Mouse (Mus musculus) MEL (cell line): ENCODE data around the gene Plekho1. TPM values are rescaled to one million over a fixed set of nuclear protein-coding genes. Genes with fewer than 3 reads are reported as not detected.

ENCODE experiments used
- DNase-seq: peaks from one replicate; pipeline ENCODE4 v3.0.0; 2011; ENCODE audit warnings: low read depth, low spot score
- H3K27ac ChIP-seq: 2 replicates; pipeline ENCODE4 v1.5.1; 2012; ENCODE audit warnings: low read depth, mild to moderate bottlenecking, control low read depth, low read length, moderate library complexity; ENCODE audit not compliant: control insufficient read depth
- H3K27me3 ChIP-seq, 2 experiments: fragments of 150-350 bp in 1 of 2; sonication (generic) in 1 of 2; 2 replicates each; pipeline ENCODE4 v1.6.1; 2012; ENCODE audit warnings: low read length in 2 of 2, mild to moderate bottlenecking in 2 of 2, improper control_type of control experiment in 1 of 2, moderate library complexity in 1 of 2; ENCODE audit not compliant: insufficient read depth in 2 of 2, control insufficient read depth in 1 of 2
- H3K36me3 ChIP-seq, 2 experiments: 2 replicates each; pipeline ENCODE4 v1.6.1; 2012 to 2014; ENCODE audit warnings: low read length in 2 of 2, improper control_type of control experiment in 1 of 2, inconsistent platforms in 1 of 2, mild to moderate bottlenecking in 1 of 2; ENCODE audit not compliant: insufficient read depth in 2 of 2, control insufficient read depth in 1 of 2
- H3K4me1 ChIP-seq, 2 experiments: fragments of 150-350 bp in 1 of 2; sonication (generic) in 1 of 2; 2 replicates each; pipeline ENCODE4 v1.6.1; 2012; ENCODE audit warnings: low read length in 2 of 2, improper control_type of control experiment in 1 of 2, mild to moderate bottlenecking in 1 of 2; ENCODE audit not compliant: insufficient read depth in 2 of 2, control insufficient read depth in 1 of 2
- H3K4me3 ChIP-seq, 2 experiments: fragments of 150-350 bp in 1 of 2; sonication (generic) in 1 of 2; 2 replicates each; pipeline ENCODE4 v1.5.1; 2012; ENCODE audit warnings: low read depth in 2 of 2, low read length in 2 of 2, mild to moderate bottlenecking in 2 of 2, moderate library complexity in 2 of 2, control low read depth in 1 of 2, improper control_type of control experiment in 1 of 2; ENCODE audit not compliant: control insufficient read depth in 1 of 2, insufficient read depth in 1 of 2
- H3K79me2 ChIP-seq: 2 replicates; pipeline ENCODE4 v1.6.1; 2012; ENCODE audit warnings: mild to moderate bottlenecking, low read length, moderate library complexity; ENCODE audit not compliant: control insufficient read depth, poor library complexity, insufficient read depth
- H3K9ac ChIP-seq: 2 replicates; pipeline ENCODE4 v1.6.1; 2012; ENCODE audit warnings: low read depth, mild to moderate bottlenecking, control low read depth, low read length, moderate library complexity; ENCODE audit not compliant: control insufficient read depth, poor library complexity, severe bottlenecking
- H3K9me3 ChIP-seq: fragments of 150-350 bp; sonication (generic); replicated peaks from 2 replicates; pipeline ENCODE4 v1.6.1; 2012; ENCODE audit warnings: mild to moderate bottlenecking, low read length, improper control_type of control experiment, moderate library complexity; ENCODE audit not compliant: insufficient read depth
- BHLHE40 ChIP-seq: IDR thresholded peaks from 2 replicates; pipeline ENCODE4 v1.6.1; 2012; ENCODE audit warnings: low read depth, mild to moderate bottlenecking, inconsistent platforms, low read length, improper control_type of control experiment, borderline replicate concordance
- CHD2 ChIP-seq: IDR thresholded peaks from 2 replicates; pipeline ENCODE4 v1.6.1; 2011; ENCODE audit warnings: low read length, improper control_type of control experiment
- CTCF ChIP-seq, 3 experiments: IDR thresholded peaks in 2 of 3; conservative IDR thresholded peaks in 1 of 3; 2 replicates each; pipeline ENCODE4 v1.5.1; 2011 to 2012; ENCODE audit warnings: low read length in 3 of 3, low read depth in 2 of 3, mild to moderate bottlenecking in 2 of 3, improper control_type of control experiment in 1 of 3, inconsistent platforms in 1 of 3, mixed read lengths in 1 of 3, moderate library complexity in 1 of 3; ENCODE audit not compliant: control insufficient read depth in 1 of 3, insufficient read depth in 1 of 3, poor library complexity in 1 of 3, severe bottlenecking in 1 of 3
- EP300 ChIP-seq, 2 experiments: IDR thresholded peaks; 2 replicates each; pipeline ENCODE4 v1.6.1; 2011; ENCODE audit warnings: improper control_type of control experiment in 2 of 2, low read length in 2 of 2, low read depth in 1 of 2, mild to moderate bottlenecking in 1 of 2
- ETS1 ChIP-seq: IDR thresholded peaks from 2 replicates; pipeline ENCODE4 v1.6.1; 2012; ENCODE audit warnings: low read depth, mild to moderate bottlenecking, inconsistent platforms, low read length, improper control_type of control experiment, moderate library complexity
- GABPA ChIP-seq: IDR thresholded peaks from 2 replicates; pipeline ENCODE4 v1.6.1; 2012; ENCODE audit warnings: low read depth, mild to moderate bottlenecking, inconsistent platforms, low read length, improper control_type of control experiment, moderate library complexity
- GATA1 ChIP-seq: IDR thresholded peaks from 2 replicates; pipeline ENCODE4 v1.6.1; 2011; ENCODE audit warnings: low read depth, low read length, improper control_type of control experiment
- JUND ChIP-seq: IDR thresholded peaks from 2 replicates; pipeline ENCODE4 v1.6.1; 2011; ENCODE audit warnings: low read depth, mild to moderate bottlenecking, improper control_type of control experiment, low read length
- KAT2A ChIP-seq: conservative IDR thresholded peaks from 2 replicates; pipeline ENCODE4 v1.6.1; 2012; ENCODE audit warnings: low read depth, low read length, improper control_type of control experiment, inconsistent platforms
- MAX ChIP-seq: IDR thresholded peaks from 2 replicates; pipeline ENCODE4 v1.6.1; 2011; ENCODE audit warnings: low read length, improper control_type of control experiment
- MAZ ChIP-seq: IDR thresholded peaks from 2 replicates; pipeline ENCODE4 v1.6.1; 2012; ENCODE audit warnings: low read depth, mild to moderate bottlenecking, inconsistent platforms, low read length, improper control_type of control experiment
- MEF2A ChIP-seq: IDR thresholded peaks from 2 replicates; pipeline ENCODE4 v1.6.1; 2014; ENCODE audit warnings: low read depth, mild to moderate bottlenecking, inconsistent platforms, low read length, improper control_type of control experiment; ENCODE audit not compliant: poor library complexity, insufficient replicate concordance, severe bottlenecking; ENCODE audit errors: extremely low read depth
- MYB ChIP-seq: IDR thresholded peaks from 2 replicates; pipeline ENCODE4 v1.6.1; 2011; ENCODE audit warnings: mild to moderate bottlenecking, low read depth, low read length, improper control_type of control experiment
- MYC ChIP-seq: IDR thresholded peaks from 2 replicates; pipeline ENCODE4 v1.6.1; 2011; ENCODE audit warnings: low read depth, mild to moderate bottlenecking, low read length, improper control_type of control experiment, moderate library complexity
- NELFE ChIP-seq: IDR thresholded peaks from 2 replicates; pipeline ENCODE4 v1.6.1; 2011; ENCODE audit warnings: low read depth, low read length, improper control_type of control experiment
- POLR2A ChIP-seq, 2 experiments: IDR thresholded peaks; 2 replicates each; pipeline ENCODE4 v1.6.1; 2011 to 2012; ENCODE audit warnings: low read length in 2 of 2, mild to moderate bottlenecking in 2 of 2, control low read depth in 1 of 2, improper control_type of control experiment in 1 of 2, low read depth in 1 of 2, moderate library complexity in 1 of 2; ENCODE audit not compliant: control insufficient read depth in 1 of 2, insufficient read depth in 1 of 2, poor library complexity in 1 of 2
- POLR2AphosphoS2 ChIP-seq: IDR thresholded peaks from 2 replicates; pipeline ENCODE4 v1.6.1; 2011; ENCODE audit warnings: low read length, improper control_type of control experiment
- POLR2AphosphoS5 ChIP-seq: IDR thresholded peaks from 2 replicates; pipeline ENCODE4 v1.6.1; 2012; ENCODE audit warnings: low read depth, borderline replicate concordance, mild to moderate bottlenecking, inconsistent platforms, low read length, moderate library complexity, mixed read lengths
- RAD21 ChIP-seq: IDR thresholded peaks from 2 replicates; pipeline ENCODE4 v1.6.1; 2011; ENCODE audit warnings: mild to moderate bottlenecking, low read depth, low read length, improper control_type of control experiment
- RCOR1 ChIP-seq: IDR thresholded peaks from 2 replicates; pipeline ENCODE4 v1.6.1; 2012; ENCODE audit warnings: low read depth, mild to moderate bottlenecking, inconsistent platforms, low read length, improper control_type of control experiment
- SIN3A ChIP-seq: IDR thresholded peaks from 2 replicates; pipeline ENCODE4 v1.6.1; 2012; ENCODE audit warnings: low read length, improper control_type of control experiment, inconsistent platforms
- SMC3 ChIP-seq: IDR thresholded peaks from 2 replicates; pipeline ENCODE4 v1.6.1; 2011; ENCODE audit warnings: low read depth, low read length, improper control_type of control experiment
- TCF12 ChIP-seq: IDR thresholded peaks from 2 replicates; pipeline ENCODE4 v1.6.1; 2014; ENCODE audit warnings: low read depth, mild to moderate bottlenecking, inconsistent platforms, low read length, improper control_type of control experiment, moderate library complexity
- UBTF ChIP-seq: IDR thresholded peaks from 2 replicates; pipeline ENCODE4 v1.6.1; 2012; ENCODE audit warnings: low read depth, mild to moderate bottlenecking, inconsistent platforms, low read length, improper control_type of control experiment, moderate library complexity, borderline replicate concordance; ENCODE audit not compliant: insufficient read depth
- USF1 ChIP-seq: IDR thresholded peaks from 2 replicates; pipeline ENCODE4 v1.6.1; 2014; ENCODE audit warnings: low read depth, mild to moderate bottlenecking, inconsistent platforms, low read length, improper control_type of control experiment, moderate library complexity
- USF2 ChIP-seq, 2 experiments: IDR thresholded peaks; 2 replicates each; pipeline ENCODE4 v1.6.1; 2011 to 2012; ENCODE audit warnings: improper control_type of control experiment in 2 of 2, low read length in 2 of 2, borderline replicate concordance in 1 of 2, inconsistent platforms in 1 of 2, low read depth in 1 of 2, mild to moderate bottlenecking in 1 of 2; ENCODE audit not compliant: insufficient read depth in 1 of 2
- ZKSCAN1 ChIP-seq: IDR thresholded peaks from 2 replicates; pipeline ENCODE4 v1.6.1; 2012; ENCODE audit warnings: low read depth, mild to moderate bottlenecking, inconsistent platforms, low read length, improper control_type of control experiment, moderate library complexity
- ZNF384 ChIP-seq: IDR thresholded peaks from 2 replicates; pipeline ENCODE4 v1.6.1; 2012; ENCODE audit warnings: low read depth, mild to moderate bottlenecking, inconsistent platforms, low read length, improper control_type of control experiment
- polyA plus RNA-seq, 2 experiments: library from polyadenylated mRNA; stranded (reverse) in 1 of 2; unstranded in 1 of 2; fragments of >175 nt in 1 of 2; fragments of >200 nt in 1 of 2; gene quantifications; 2 replicates each; pipeline versions ENCODE4 v1.2.1 to v1.2.4; 2012; ENCODE audit warnings: low replicate concordance in 2 of 2, low read depth in 1 of 2; ENCODE audit not compliant: insufficient read length in 2 of 2, insufficient read depth in 1 of 2, missing spikeins in 1 of 2
- total RNA-seq: library from RNA; depleted of rRNA; stranded (reverse); fragments of 300-350 nt; gene quantifications from 2 replicates; pipeline ENCODE4 v1.2.3, GENCODE M21; 2012

Gene Plekho1
- total and polyA plus RNA-seq, 3 experiments = 4.2 to 19.2 TPM; not detected in 1

DNA sequence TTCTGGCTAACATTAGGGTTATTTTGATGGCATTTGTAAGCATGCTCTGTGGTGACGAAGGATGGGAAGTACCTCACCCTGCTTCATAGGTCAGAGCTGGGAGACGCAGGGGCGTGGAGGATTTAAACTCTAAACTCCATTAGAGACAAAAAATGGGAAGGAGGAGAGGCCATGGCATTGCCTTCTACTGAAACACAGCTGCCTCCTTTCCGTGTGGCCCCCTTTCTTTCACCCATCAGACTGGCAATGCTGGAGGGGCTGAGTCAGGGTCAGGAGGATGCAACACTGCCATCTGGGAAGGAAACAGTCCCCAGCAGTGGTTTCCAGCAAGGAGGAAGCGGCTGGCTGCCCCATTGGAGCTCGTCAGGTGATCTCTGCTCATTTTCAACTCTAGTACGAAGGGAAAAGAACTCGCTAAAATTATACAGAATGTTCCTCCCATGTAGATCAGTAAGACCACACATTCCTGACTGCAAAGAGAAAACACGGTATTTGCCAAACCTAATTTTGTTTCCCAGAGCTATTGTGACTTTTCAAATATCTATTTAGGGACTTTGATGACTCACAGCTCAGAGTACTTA is 5.2 kb upstream of the Plekho1 start:
- no peak for DNase-seq

DNA sequence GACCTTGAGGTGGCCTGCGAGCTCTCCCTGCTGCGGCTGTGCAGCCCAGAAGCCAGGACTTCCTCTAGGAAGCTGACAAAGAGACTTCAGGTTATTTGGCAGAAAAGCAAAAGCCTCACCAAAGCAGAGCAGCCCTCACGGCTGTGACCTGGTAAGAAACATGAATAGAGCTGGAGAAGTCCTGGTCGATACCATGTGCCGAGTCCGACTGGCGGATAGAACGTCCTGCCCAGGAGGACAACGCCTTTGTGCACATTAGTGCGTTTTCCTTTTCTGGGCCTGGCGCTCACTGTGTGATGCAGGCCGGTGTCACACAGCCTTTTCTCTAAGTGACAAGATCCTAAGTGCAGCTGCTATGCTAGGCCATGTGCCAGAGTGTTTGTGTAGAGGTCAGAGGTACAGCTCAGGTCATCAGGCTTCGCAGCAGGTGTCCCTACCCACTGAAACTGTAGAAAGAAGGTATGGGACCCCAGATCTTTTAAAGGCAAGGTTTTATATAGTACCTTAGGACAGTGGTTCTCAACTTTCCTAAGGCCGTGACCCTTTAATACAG is 4.4 kb upstream of the Plekho1 start:
- Histone ChIP-seq H3K9me3 (no peaks in the 10 kb centered on the region), H3K79me2 (peaks cover 3% of the 10 kb centered on the region; the same call in 1 of the 2 replicates), H3K27ac (no peak overlapping the region)
- no peak for TF ChIP-seq GATA1
- no peak for TF ChIP-seq RAD21
- TF ChIP-seq JUND = no peak
- TF ChIP-seq UBTF = no peak
- TF ChIP-seq POLR2A (IDR thresholded peaks at IDR 0.05; ENCODE audit: control insufficient read depth in 1 of 2, insufficient read depth in 1 of 2, low read depth in 1 of 2, low read length in 2 of 2, poor library complexity in 1 of 2) = no peak
- no peak for TF ChIP-seq MEF2A
- no peak for TF ChIP-seq BHLHE40
- no peak for TF ChIP-seq ETS1
- TF ChIP-seq MAZ = no peak
- no peak for TF ChIP-seq KAT2A
- no peak for TF ChIP-seq MYB
- no peak for TF ChIP-seq NELFE
- TF ChIP-seq CHD2 = no peak
- TF ChIP-seq USF1 = no peak
- no peak for TF ChIP-seq USF2 (IDR thresholded peaks at IDR 0.05; ENCODE audit: borderline replicate concordance in 1 of 2, insufficient read depth in 1 of 2, low read depth in 1 of 2, low read length in 2 of 2)
- no peak for TF ChIP-seq CTCF (IDR thresholded peaks at IDR 0.05 in 2 of 3, conservative IDR thresholded peaks at IDR 0.05 in 1 of 3; ENCODE audit: control insufficient read depth in 1 of 3, insufficient read depth in 1 of 3, low read depth in 2 of 3, low read length in 3 of 3, poor library complexity in 1 of 3, severe bottlenecking in 1 of 3)
- no peak for TF ChIP-seq MYC
- TF ChIP-seq SIN3A = no peak
- no peak for TF ChIP-seq ZNF384
- TF ChIP-seq, all 39 proteins: peak for 0
- H3K4me3 ChIP-seq = no peak overlapping the region
- H3K27me3 ChIP-seq = no peaks in the 10 kb centered on the region
- peaks cover 11 to 19% of the 10 kb centered on the region in 2 experiments for H3K4me1 ChIP-seq
- H3K9ac ChIP-seq = no peak overlapping the region
- peaks cover 0 to 14% of the 10 kb centered on the region in 2 experiments; a peak in 2 of 4 replicates for H3K36me3 ChIP-seq
- DNase-seq = no peak

More for the DNA sequence above, 5.2 kb upstream of the Plekho1 start:
- Histone ChIP-seq H3K9ac (no peak overlapping the region), H3K4me3 (no peak overlapping the region), H3K27me3 (no peaks in the 10 kb centered on the region), H3K27ac (no peak overlapping the region), H3K79me2 (no peaks in the 10 kb centered on the region; the same call in 1 of the 2 replicates), H3K9me3 (no peaks in the 10 kb centered on the region), H3K4me1 (peaks cover 11 to 19% of the 10 kb centered on the region in 2 experiments), H3K36me3 (peaks cover 0 to 14% of the 10 kb centered on the region in 2 experiments; a peak in 2 of 4 replicates)
- TF ChIP-seq MEF2A = no peak
- no peak for TF ChIP-seq MAZ
- TF ChIP-seq GABPA = no peak
- no peak for TF ChIP-seq KAT2A
- no peak for TF ChIP-seq SMC3
- TF ChIP-seq MAX = no peak
- TF ChIP-seq POLR2A (IDR thresholded peaks at IDR 0.05; ENCODE audit: control insufficient read depth in 1 of 2, insufficient read depth in 1 of 2, low read depth in 1 of 2, low read length in 2 of 2, poor library complexity in 1 of 2) = no peak
- TF ChIP-seq ZNF384 = no peak
- TF ChIP-seq POLR2AphosphoS5 = no peak
- no peak for TF ChIP-seq RCOR1
- TF ChIP-seq JUND = no peak
- no peak for TF ChIP-seq ZKSCAN1
- TF ChIP-seq EP300 (IDR thresholded peaks at IDR 0.05; ENCODE audit: low read depth in 1 of 2, low read length in 2 of 2) = no peak
- no peak for TF ChIP-seq TCF12
- no peak for TF ChIP-seq USF1
- no peak for TF ChIP-seq POLR2AphosphoS2
- TF ChIP-seq NELFE = no peak
- TF ChIP-seq BHLHE40 = no peak
- no peak for TF ChIP-seq ETS1
- no peak for TF ChIP-seq CHD2
